In the genomic region with DNA sequence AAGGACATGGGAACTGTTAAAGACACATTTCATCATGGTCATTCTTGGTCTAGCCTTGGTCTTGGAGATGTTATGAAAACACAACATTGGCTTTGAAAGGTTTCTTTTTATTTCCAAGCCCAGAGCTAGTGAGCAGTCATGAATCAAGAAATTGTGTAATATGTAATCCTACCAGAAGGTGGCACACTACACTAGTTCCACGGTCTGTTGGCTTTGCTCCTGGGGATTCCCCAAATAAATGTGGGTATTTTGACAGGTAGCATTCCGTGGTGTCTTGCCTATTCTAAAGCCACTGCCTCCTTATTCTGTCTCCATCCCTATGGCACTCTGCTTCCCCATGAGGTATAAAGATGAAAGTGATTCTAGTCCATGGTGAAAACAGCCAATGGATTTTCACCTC, we compare ENCODE assay signal across 8 mouse cellular contexts.
A peak's percentile ranks its signal among the peaks of the same experiment; 100 is the strongest.
DNase-seq lines count a peak whose midpoint lies in the region; ATAC-seq and TF ChIP-seq lines count a peak whose summit lies in the region.

No protein-coding gene starts in this region.

- H3K4me1 ChIP-seq in lung, embryonic 14.5 days (ENCODE audit: insufficient read depth): no peaks in the 10 kb centered on the region
- H3K4me1 ChIP-seq in forebrain, postnatal 0 days (ENCODE audit: insufficient read depth): no peaks in the 10 kb centered on the region
- no peaks in the 10 kb centered on the region for H3K4me1 ChIP-seq in midbrain, embryonic 16.5 days (ENCODE audit: control insufficient read depth, insufficient read depth, low read length)

- H3K4me2 ChIP-seq in lung, embryonic 14.5 days: no peak overlapping the region
- no peak overlapping the region for H3K4me2 ChIP-seq in forebrain, postnatal 0 days (ENCODE audit: low read depth)
- no peak overlapping the region for H3K4me2 ChIP-seq in midbrain, embryonic 16.5 days (ENCODE audit: low read length)

- H3K27me3 ChIP-seq in lung, embryonic 14.5 days (ENCODE audit: insufficient read depth, low read length): no peaks in the 10 kb centered on the region
- H3K27me3 ChIP-seq in forebrain, postnatal 0 days (ENCODE audit: insufficient read depth, low read length): no peaks in the 10 kb centered on the region
- H3K27me3 ChIP-seq in midbrain, embryonic 16.5 days (ENCODE audit: control insufficient read depth, insufficient read depth, low read depth, low read length): no peaks in the 10 kb centered on the region

- peak; percentile 35; the same call in 1 of the 2 replicates for ATAC-seq in lung, embryonic 14.5 days (ENCODE audit: insufficient read depth)
- ATAC-seq in forebrain, postnatal 0 days: peak; percentile 43; the same call in 1 of the 2 replicates
- ATAC-seq in midbrain, embryonic 16.5 days: peak; percentile 54; the same call in 1 of the 2 replicates

- H3K9me3 ChIP-seq in lung, embryonic 14.5 days (ENCODE audit: low read depth, low read length): no peaks in the 10 kb centered on the region
- H3K9me3 ChIP-seq in forebrain, postnatal 0 days (ENCODE audit: low read length): no peaks in the 10 kb centered on the region
- H3K9me3 ChIP-seq in midbrain, embryonic 16.5 days (replicated peaks; ENCODE audit: control insufficient read depth, low read length, poor library complexity, severe bottlenecking): no peaks in the 10 kb centered on the region

- peak; percentile 34 to 58 for DNase-seq in cerebellum, postnatal 14 days
- DNase-seq in cerebellum, adult 9-11 months: no peak
- DNase-seq in lung, embryonic 14.5 days: peak; percentile 83
- DNase-seq in lung, adult 18-20 months: no peak
- DNase-seq in forebrain, postnatal 0 days: peak; percentile 72
- DNase-seq in gastrocnemius, postnatal 36 days: no peak
- DNase-seq in left cerebral cortex, adult 8-10 months (ENCODE audit: low spot score in 2 of 2): no peak

- no peak overlapping the region for H3K9ac ChIP-seq in lung, embryonic 14.5 days
- H3K9ac ChIP-seq in forebrain, postnatal 0 days: no peak overlapping the region
- no peak overlapping the region for H3K9ac ChIP-seq in midbrain, embryonic 16.5 days (ENCODE audit: low read depth, low read length)

- peak; percentile 71 for TF ChIP-seq CTCF in lung, embryonic 14.5 days (IDR thresholded peaks at IDR 0.05; ENCODE audit: low read depth)
- peak; percentile 78 for TF ChIP-seq CTCF in forebrain, postnatal 0 days (IDR thresholded peaks at IDR 0.05; ENCODE audit: low read depth)

- intact Hi-C loops in gastrocnemius, postnatal 36 days (cut with DNase I): no loop called here

- no peak overlapping the region for H3K27ac ChIP-seq in lung, embryonic 14.5 days (ENCODE audit: low read depth)
- no peak overlapping the region for H3K27ac ChIP-seq in forebrain, postnatal 0 days (ENCODE audit: low read depth, low read length)
- H3K27ac ChIP-seq in midbrain, embryonic 16.5 days (ENCODE audit: low read length): no peak overlapping the region

- H3K36me3 ChIP-seq in lung, embryonic 14.5 days (ENCODE audit: insufficient read depth): no peaks in the 10 kb centered on the region
- H3K36me3 ChIP-seq in forebrain, postnatal 0 days (ENCODE audit: insufficient read depth): no peaks in the 10 kb centered on the region
- no peaks in the 10 kb centered on the region for H3K36me3 ChIP-seq in midbrain, embryonic 16.5 days (ENCODE audit: control insufficient read depth, insufficient read depth, low read length)

- H3K4me3 ChIP-seq in lung, embryonic 14.5 days (ENCODE audit: low read depth, low read length): no peak overlapping the region
- no peak overlapping the region for H3K4me3 ChIP-seq in forebrain, postnatal 0 days (ENCODE audit: low read depth, low read length)
- H3K4me3 ChIP-seq in midbrain, embryonic 16.5 days (ENCODE audit: low read depth, low read length): no peak overlapping the region

- 4% methylated on average over 2 of the region's 2 CpGs for WGBS in lung, embryonic 14.5 days
- 3% methylated on average over 2 of the region's 2 CpGs for WGBS in forebrain, postnatal 0 days
- WGBS in midbrain, embryonic 16.5 days: 5% methylated on average over 2 of the region's 2 CpGs

Comparison
In these comparisons a context has a peak if more than half of its experiments do, and no peak if none do; other contexts are left out.
1. DNase-seq: peak in cerebellum, postnatal 14 days (2 of 2), lung, embryonic 14.5 days (single experiment) and forebrain, postnatal 0 days (single experiment); none in cerebellum, adult 9-11 months (single experiment), lung, adult 18-20 months (0 of 2), gastrocnemius, postnatal 36 days (0 of 2) and left cerebral cortex, adult 8-10 months (0 of 2).
2. Peak in every context shown above with its lines, with median percentiles within 50 percentile points of each other: ATAC-seq.